Mouse (Mus musculus) testis, postnatal 10 days (tissue): Measurements from ENCODE around the gene U90926.

ENCODE experiments used
- DNase-seq: peaks from one replicate; pipeline ENCODE4 v3.0.0; 2021; ENCODE audit warnings: low spot score

U90926 gene

GRCm38 (mm10) chr5:92218915-92219793, 3.9 kb upstream of the U90926 start:
- no peak for DNase-seq

DNA sequence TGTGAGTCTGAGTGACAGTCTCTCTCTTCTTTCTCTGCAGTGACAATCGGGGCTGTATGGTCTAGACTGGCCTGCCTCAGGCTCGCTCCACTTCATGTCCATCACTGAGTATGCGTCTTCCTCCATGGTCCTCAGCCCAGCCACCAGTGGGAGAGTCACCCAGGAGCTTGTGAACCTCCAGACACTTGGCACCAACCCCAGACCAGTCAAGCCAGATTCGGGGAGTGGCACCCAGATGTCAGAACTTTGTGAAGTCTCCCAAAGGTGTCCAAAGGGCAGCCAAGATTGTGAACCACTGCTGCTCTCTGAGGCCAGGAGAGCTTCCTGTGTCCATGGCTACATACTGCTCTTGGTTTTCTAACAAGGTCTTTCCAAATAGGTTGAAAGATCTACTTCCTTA, 3.0 kb downstream of the U90926 start:
- no peak for DNase-seq

DNA sequence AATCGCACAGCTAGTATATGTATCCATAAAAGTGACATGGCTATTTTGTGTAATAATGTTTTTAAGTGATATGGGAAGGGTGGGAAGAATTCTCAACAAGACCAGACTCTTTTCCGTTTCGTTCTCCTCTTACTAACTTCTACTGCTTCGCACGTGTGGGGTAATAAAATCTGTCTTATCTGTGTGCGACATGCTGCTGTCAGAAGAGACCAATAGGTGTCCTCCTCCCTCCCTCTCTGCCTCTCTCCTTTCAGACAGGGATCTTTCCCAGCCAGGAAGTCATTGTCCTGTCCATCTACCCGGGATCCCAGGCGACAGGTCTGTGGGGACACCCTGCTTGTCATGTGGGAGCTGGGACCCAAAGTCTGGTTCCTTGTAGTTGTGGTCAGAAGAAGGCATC, 5.0 kb downstream of the U90926 start:
- no peak for DNase-seq

DNA sequence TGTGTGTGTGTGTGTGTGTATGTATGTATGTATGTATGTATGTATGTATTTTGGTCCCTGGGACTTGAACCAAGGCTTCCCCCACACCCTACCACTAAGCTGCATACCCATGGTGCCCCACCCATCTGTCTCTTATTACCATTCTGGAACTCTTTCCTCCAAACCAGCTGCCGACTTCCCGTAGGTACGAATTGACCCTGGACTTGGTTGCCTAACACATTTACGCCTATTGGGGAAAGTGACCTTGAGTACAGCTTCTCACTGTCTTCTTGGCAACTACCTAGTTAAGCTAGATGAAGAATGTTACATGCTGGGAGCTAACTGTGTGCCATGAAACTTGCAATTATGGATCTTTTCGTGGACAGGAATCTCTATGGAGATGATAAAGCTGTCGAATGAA, 9.1 kb downstream of the U90926 start:
- no peak for DNase-seq

DNA sequence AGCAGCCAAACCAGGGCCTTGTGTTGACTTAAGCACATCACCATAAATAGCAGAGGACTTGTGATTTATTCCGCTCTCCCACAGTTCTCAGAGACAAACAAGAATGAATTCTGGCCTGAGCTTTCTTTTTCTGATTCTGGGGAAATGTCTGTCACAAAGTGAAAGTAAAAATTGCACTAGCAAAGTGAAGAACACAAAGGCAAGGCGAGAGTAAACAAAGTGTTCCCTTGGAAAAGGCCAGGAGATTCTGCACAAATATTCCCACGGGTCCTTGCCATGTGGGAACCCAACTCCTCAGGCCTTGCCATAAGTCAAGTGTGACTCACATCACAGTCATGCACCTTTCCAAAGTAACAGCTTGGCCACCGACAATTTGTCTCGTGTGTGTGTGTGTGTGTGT, 9.5 kb downstream of the U90926 start:
- DNase-seq, result no peak

- DNase-seq, result no peak
Observed at GRCm38 (mm10) chr5:92205184-92205583, 10.0 kb downstream of the U90926 start.

GRCm38 (mm10) chr5:92204162-92205036, 10.8 kb downstream of the U90926 start:
- no peak for DNase-seq

- no peak for DNase-seq
Observed at GRCm38 (mm10) chr5:92198266-92198665, 16.9 kb downstream of the U90926 start.

GRCm38 (mm10) chr5:92196895-92197811, 18.1 kb downstream of the U90926 start:
- DNase-seq, result no peak

GRCm38 (mm10) chr5:92195716-92196115, 19.5 kb downstream of the U90926 start:
- peak; percentile 72 for DNase-seq

DNA sequence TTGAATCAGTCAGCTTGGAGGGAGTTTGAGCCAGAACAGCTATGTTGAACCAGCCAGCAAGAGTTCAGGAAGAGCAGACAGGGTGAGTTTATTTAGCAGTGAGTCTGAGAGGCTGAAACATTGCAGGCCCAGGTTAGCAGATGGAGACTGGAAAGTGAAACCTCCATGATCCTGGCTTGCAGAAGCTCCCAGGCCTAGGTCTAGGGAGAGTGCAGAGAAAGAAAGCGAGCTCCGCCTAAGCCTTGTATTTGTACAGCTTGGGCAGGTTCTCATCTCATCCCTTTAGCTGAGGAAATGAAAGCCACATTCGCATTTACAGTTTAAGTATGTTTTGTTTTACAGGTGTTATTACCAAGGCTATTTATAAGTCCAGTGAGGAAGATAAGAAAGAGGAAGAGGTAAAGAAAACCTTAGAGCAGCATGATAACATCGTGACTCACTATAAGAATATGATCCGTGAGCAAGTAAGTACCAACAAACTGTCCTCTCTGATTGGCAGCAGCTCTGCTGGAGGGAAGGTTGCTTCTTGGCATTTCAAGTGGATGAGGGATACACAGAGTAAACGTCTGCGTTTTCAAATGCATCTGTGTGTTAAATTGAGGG, 26.2 kb downstream of the U90926 start:
- no peak for DNase-seq

- DNase-seq, result no peak
Observed at GRCm38 (mm10) chr5:92183071-92183830, 32.0 kb downstream of the U90926 start.

GRCm38 (mm10) chr5:92165976-92166375, 49.2 kb downstream of the U90926 start:
- no peak for DNase-seq
